Mouse (Mus musculus) MEL (cell line): ENCODE measurements around the gene Mpzl3. TPM values are rescaled to one million over a fixed set of nuclear protein-coding genes. Genes with fewer than 3 reads are reported as not detected.

Experiments
- DNase-seq: peaks from one replicate; pipeline ENCODE4 v3.0.0; 2011; ENCODE audit warnings: low read depth, low spot score
- H3K27ac ChIP-seq: 2 replicates; pipeline ENCODE4 v1.5.1; 2012; ENCODE audit warnings: low read depth, mild to moderate bottlenecking, control low read depth, low read length, moderate library complexity; ENCODE audit not compliant: control insufficient read depth
- H3K27me3 ChIP-seq, 2 experiments: fragments of 150-350 bp in 1 of 2; sonication (generic) in 1 of 2; 2 replicates each; pipeline ENCODE4 v1.6.1; 2012; ENCODE audit warnings: low read length in 2 of 2, mild to moderate bottlenecking in 2 of 2, improper control_type of control experiment in 1 of 2, moderate library complexity in 1 of 2; ENCODE audit not compliant: insufficient read depth in 2 of 2, control insufficient read depth in 1 of 2
- H3K36me3 ChIP-seq, 2 experiments: 2 replicates each; pipeline ENCODE4 v1.6.1; 2012 to 2014; ENCODE audit warnings: low read length in 2 of 2, improper control_type of control experiment in 1 of 2, inconsistent platforms in 1 of 2, mild to moderate bottlenecking in 1 of 2; ENCODE audit not compliant: insufficient read depth in 2 of 2, control insufficient read depth in 1 of 2
- H3K4me1 ChIP-seq, 2 experiments: fragments of 150-350 bp in 1 of 2; sonication (generic) in 1 of 2; 2 replicates each; pipeline ENCODE4 v1.6.1; 2012; ENCODE audit warnings: low read length in 2 of 2, improper control_type of control experiment in 1 of 2, mild to moderate bottlenecking in 1 of 2; ENCODE audit not compliant: insufficient read depth in 2 of 2, control insufficient read depth in 1 of 2
- H3K4me3 ChIP-seq, 2 experiments: fragments of 150-350 bp in 1 of 2; sonication (generic) in 1 of 2; 2 replicates each; pipeline ENCODE4 v1.5.1; 2012; ENCODE audit warnings: low read depth in 2 of 2, low read length in 2 of 2, mild to moderate bottlenecking in 2 of 2, moderate library complexity in 2 of 2, control low read depth in 1 of 2, improper control_type of control experiment in 1 of 2; ENCODE audit not compliant: control insufficient read depth in 1 of 2, insufficient read depth in 1 of 2
- H3K79me2 ChIP-seq: 2 replicates; pipeline ENCODE4 v1.6.1; 2012; ENCODE audit warnings: mild to moderate bottlenecking, low read length, moderate library complexity; ENCODE audit not compliant: control insufficient read depth, poor library complexity, insufficient read depth
- H3K9ac ChIP-seq: 2 replicates; pipeline ENCODE4 v1.6.1; 2012; ENCODE audit warnings: low read depth, mild to moderate bottlenecking, control low read depth, low read length, moderate library complexity; ENCODE audit not compliant: control insufficient read depth, poor library complexity, severe bottlenecking
- H3K9me3 ChIP-seq: fragments of 150-350 bp; sonication (generic); replicated peaks from 2 replicates; pipeline ENCODE4 v1.6.1; 2012; ENCODE audit warnings: mild to moderate bottlenecking, low read length, improper control_type of control experiment, moderate library complexity; ENCODE audit not compliant: insufficient read depth
- CTCF ChIP-seq, 3 experiments: IDR thresholded peaks in 2 of 3; conservative IDR thresholded peaks in 1 of 3; 2 replicates each; pipeline ENCODE4 v1.5.1; 2011 to 2012; ENCODE audit warnings: low read length in 3 of 3, low read depth in 2 of 3, mild to moderate bottlenecking in 2 of 3, improper control_type of control experiment in 1 of 3, inconsistent platforms in 1 of 3, mixed read lengths in 1 of 3, moderate library complexity in 1 of 3; ENCODE audit not compliant: control insufficient read depth in 1 of 3, insufficient read depth in 1 of 3, poor library complexity in 1 of 3, severe bottlenecking in 1 of 3
- E2F4 ChIP-seq: IDR thresholded peaks from 2 replicates; pipeline ENCODE4 v1.6.1; 2011; ENCODE audit warnings: low read depth, low read length, improper control_type of control experiment, borderline replicate concordance
- GATA1 ChIP-seq: IDR thresholded peaks from 2 replicates; pipeline ENCODE4 v1.6.1; 2011; ENCODE audit warnings: low read depth, low read length, improper control_type of control experiment
- HCFC1 ChIP-seq: IDR thresholded peaks from 2 replicates; pipeline ENCODE4 v1.6.1; 2012; ENCODE audit warnings: low read depth, mild to moderate bottlenecking, inconsistent platforms, low read length, improper control_type of control experiment, moderate library complexity
- MAFK ChIP-seq: IDR thresholded peaks from 2 replicates; pipeline ENCODE4 v1.6.1; 2011; ENCODE audit warnings: low read depth, mild to moderate bottlenecking, low read length, improper control_type of control experiment, borderline replicate concordance
- MXI1 ChIP-seq: IDR thresholded peaks from 2 replicates; pipeline ENCODE4 v1.6.1; 2011; ENCODE audit warnings: mild to moderate bottlenecking, low read depth, low read length, improper control_type of control experiment
- MYC ChIP-seq: IDR thresholded peaks from 2 replicates; pipeline ENCODE4 v1.6.1; 2011; ENCODE audit warnings: low read depth, mild to moderate bottlenecking, low read length, improper control_type of control experiment, moderate library complexity
- NELFE ChIP-seq: IDR thresholded peaks from 2 replicates; pipeline ENCODE4 v1.6.1; 2011; ENCODE audit warnings: low read depth, low read length, improper control_type of control experiment
- NRF1 ChIP-seq: IDR thresholded peaks from 2 replicates; pipeline ENCODE4 v1.6.1; 2014; ENCODE audit warnings: low read depth, mild to moderate bottlenecking, inconsistent platforms, low read length, improper control_type of control experiment, moderate library complexity; ENCODE audit not compliant: poor library complexity, insufficient read depth, severe bottlenecking
- RAD21 ChIP-seq: IDR thresholded peaks from 2 replicates; pipeline ENCODE4 v1.6.1; 2011; ENCODE audit warnings: mild to moderate bottlenecking, low read depth, low read length, improper control_type of control experiment
- SMC3 ChIP-seq: IDR thresholded peaks from 2 replicates; pipeline ENCODE4 v1.6.1; 2011; ENCODE audit warnings: low read depth, low read length, improper control_type of control experiment
- TAL1 ChIP-seq: IDR thresholded peaks from 2 replicates; pipeline ENCODE4 v1.6.1; 2012; ENCODE audit warnings: mild to moderate bottlenecking, inconsistent platforms, low read length, moderate library complexity, mixed read lengths
- TCF12 ChIP-seq: IDR thresholded peaks from 2 replicates; pipeline ENCODE4 v1.6.1; 2014; ENCODE audit warnings: low read depth, mild to moderate bottlenecking, inconsistent platforms, low read length, improper control_type of control experiment, moderate library complexity
- USF1 ChIP-seq: IDR thresholded peaks from 2 replicates; pipeline ENCODE4 v1.6.1; 2014; ENCODE audit warnings: low read depth, mild to moderate bottlenecking, inconsistent platforms, low read length, improper control_type of control experiment, moderate library complexity
- ZKSCAN1 ChIP-seq: IDR thresholded peaks from 2 replicates; pipeline ENCODE4 v1.6.1; 2012; ENCODE audit warnings: low read depth, mild to moderate bottlenecking, inconsistent platforms, low read length, improper control_type of control experiment, moderate library complexity
- ZMIZ1 ChIP-seq: IDR thresholded peaks from 2 replicates; pipeline ENCODE4 v1.6.1; 2012; ENCODE audit warnings: low read depth, mild to moderate bottlenecking, inconsistent platforms, low read length, improper control_type of control experiment, moderate library complexity
- polyA plus RNA-seq, 2 experiments: library from polyadenylated mRNA; stranded (reverse) in 1 of 2; unstranded in 1 of 2; fragments of >175 nt in 1 of 2; fragments of >200 nt in 1 of 2; gene quantifications; 2 replicates each; pipeline versions ENCODE4 v1.2.1 to v1.2.4; 2012; ENCODE audit warnings: low replicate concordance in 2 of 2, low read depth in 1 of 2; ENCODE audit not compliant: insufficient read length in 2 of 2, insufficient read depth in 1 of 2, missing spikeins in 1 of 2
- total RNA-seq: library from RNA; depleted of rRNA; stranded (reverse); fragments of 300-350 nt; gene quantifications from 2 replicates; pipeline ENCODE4 v1.2.3, GENCODE M21; 2012; rRNA removed

Gene Mpzl3
- total and polyA plus RNA-seq, 3 experiments, result not detected

DNA sequence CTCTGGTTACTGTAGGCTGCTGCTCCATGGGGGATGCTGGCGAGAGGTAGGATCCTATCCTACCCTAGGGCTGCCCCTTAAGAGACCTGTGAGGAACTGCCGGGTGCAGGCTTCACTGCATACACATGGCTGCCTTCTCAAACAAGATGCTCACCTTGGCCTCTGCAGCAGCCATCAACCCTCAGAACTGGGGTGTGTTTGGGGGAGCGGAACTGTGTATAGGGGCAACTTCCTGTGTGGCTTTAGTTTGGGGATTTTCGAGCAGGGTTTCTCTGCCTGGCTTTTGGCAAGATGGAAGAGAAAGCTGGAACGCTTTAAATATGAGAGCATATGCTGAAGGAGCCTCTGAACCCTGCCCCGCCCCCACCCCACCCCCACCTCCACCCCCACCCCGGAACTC, 72.0 kb downstream of the Mpzl3 start:
- TF ChIP-seq MXI1 (no peak), E2F4 (no peak), TAL1 (no peak), HCFC1 (no peak), USF1 (no peak), SMC3 (no peak), GATA1 (no peak), RAD21 (no peak), NELFE (no peak), MYC (no peak), NRF1 (no peak), ZMIZ1 (no peak), CTCF (IDR thresholded peaks at IDR 0.05 in 2 of 3, conservative IDR thresholded peaks at IDR 0.05 in 1 of 3; ENCODE audit: control insufficient read depth in 1 of 3, insufficient read depth in 1 of 3, low read depth in 2 of 3, low read length in 3 of 3, poor library complexity in 1 of 3, severe bottlenecking in 1 of 3) (no peak), ZKSCAN1 (no peak), MAFK (no peak), TCF12 (no peak)
- TF ChIP-seq, all 39 proteins: peak for 0
- peaks cover 11 to 12% of the 10 kb centered on the region in 2 experiments for H3K27me3 ChIP-seq

More for the DNA sequence above, 72.0 kb downstream of the Mpzl3 start:
- H3K9me3 ChIP-seq, result no peaks in the 10 kb centered on the region
- DNase-seq, result no peak
- H3K4me1 ChIP-seq, result peaks cover 0 to 4% of the 10 kb centered on the region in 2 experiments; a peak in 2 of 4 replicates
- H3K79me2 ChIP-seq, result no peaks in the 10 kb centered on the region
- no peak overlapping the region for H3K27ac ChIP-seq
- H3K4me3 ChIP-seq, result no peak overlapping the region
- H3K36me3 ChIP-seq, result peaks cover 0 to 2% of the 10 kb centered on the region in 2 experiments; a peak in 2 of 4 replicates
- H3K9ac ChIP-seq, result no peak overlapping the region

Other genes starting within 250 kb of the Mpzl3 start
- gene Kmt2a, start 173.9 kb upstream of the Mpzl3 start, total RNA-seq, result 4.7 and 6.2 TPM in 2 replicates
- gene Kmt2a, start 173.9 kb upstream of the Mpzl3 start, polyA plus RNA-seq, result 10 to 100 TPM; 11.7 to 27.3 TPM
- 719 and 722 TPM in 2 replicates for gene Atp5l, start 134.4 kb upstream of the Mpzl3 start, total RNA-seq
- gene Atp5l, start 134.4 kb upstream of the Mpzl3 start, polyA plus RNA-seq, result 100 to 1,000 TPM in 1 of 2 experiments, not detected in 1; 320 TPM
- 23.3 and 24.2 TPM in 2 replicates for gene Ube4a, start 89.6 kb upstream of the Mpzl3 start, total RNA-seq
- 10 to 100 TPM; 32.8 to 37.9 TPM for gene Ube4a, start 89.6 kb upstream of the Mpzl3 start, polyA plus RNA-seq
- gene Cd3g, start 74.8 kb upstream of the Mpzl3 start, total RNA-seq, result 0.35 and 0.42 TPM in 2 replicates
- gene Cd3g, start 74.8 kb upstream of the Mpzl3 start, polyA plus RNA-seq, result under 1 TPM in 1 of 2 experiments, not detected in 1; 0.47 TPM
- 0.10 TPM in 1 of 2 replicates, not detected in the other for gene Cd3d, start 73.4 kb upstream of the Mpzl3 start, total RNA-seq
- gene Cd3d, start 73.4 kb upstream of the Mpzl3 start, polyA plus RNA-seq, result not detected
- not detected in 2 replicates for gene Cd3e, start 45.6 kb upstream of the Mpzl3 start, total RNA-seq
- not detected for gene Cd3e, start 45.6 kb upstream of the Mpzl3 start, polyA plus RNA-seq
- 0.08 and 0.16 TPM in 2 replicates for gene Mpzl2, start 15.4 kb upstream of the Mpzl3 start, total RNA-seq
- gene Mpzl2, start 15.4 kb upstream of the Mpzl3 start, polyA plus RNA-seq, result under 1 TPM in 1 of 2 experiments, not detected in 1; 0.39 TPM
- not detected in 2 replicates for gene Jaml, start 24.0 kb downstream of the Mpzl3 start, total RNA-seq
- not detected for gene Jaml, start 24.0 kb downstream of the Mpzl3 start, polyA plus RNA-seq
- not detected in 2 replicates for gene Scn2b, start 62.6 kb downstream of the Mpzl3 start, total RNA-seq
- gene Scn2b, start 62.6 kb downstream of the Mpzl3 start, polyA plus RNA-seq, result not detected
- not detected in 2 replicates for gene Scn4b, start 83.2 kb downstream of the Mpzl3 start, total RNA-seq
- gene Scn4b, start 83.2 kb downstream of the Mpzl3 start, polyA plus RNA-seq, result not detected
- gene BC049352, start 126.8 kb downstream of the Mpzl3 start, total RNA-seq, result not detected in 2 replicates
- not detected for gene BC049352, start 126.8 kb downstream of the Mpzl3 start, polyA plus RNA-seq
- gene Tmprss4, start 148.9 kb downstream of the Mpzl3 start, total RNA-seq, result not detected in 2 replicates
- gene Tmprss4, start 148.9 kb downstream of the Mpzl3 start, polyA plus RNA-seq, result not detected
- not detected in 2 replicates for gene Il10ra, start 214.0 kb downstream of the Mpzl3 start, total RNA-seq
- gene Il10ra, start 214.0 kb downstream of the Mpzl3 start, polyA plus RNA-seq, result not detected